Comparison of ENCODE assay signal across 8 mouse cellular contexts in the genomic region with DNA sequence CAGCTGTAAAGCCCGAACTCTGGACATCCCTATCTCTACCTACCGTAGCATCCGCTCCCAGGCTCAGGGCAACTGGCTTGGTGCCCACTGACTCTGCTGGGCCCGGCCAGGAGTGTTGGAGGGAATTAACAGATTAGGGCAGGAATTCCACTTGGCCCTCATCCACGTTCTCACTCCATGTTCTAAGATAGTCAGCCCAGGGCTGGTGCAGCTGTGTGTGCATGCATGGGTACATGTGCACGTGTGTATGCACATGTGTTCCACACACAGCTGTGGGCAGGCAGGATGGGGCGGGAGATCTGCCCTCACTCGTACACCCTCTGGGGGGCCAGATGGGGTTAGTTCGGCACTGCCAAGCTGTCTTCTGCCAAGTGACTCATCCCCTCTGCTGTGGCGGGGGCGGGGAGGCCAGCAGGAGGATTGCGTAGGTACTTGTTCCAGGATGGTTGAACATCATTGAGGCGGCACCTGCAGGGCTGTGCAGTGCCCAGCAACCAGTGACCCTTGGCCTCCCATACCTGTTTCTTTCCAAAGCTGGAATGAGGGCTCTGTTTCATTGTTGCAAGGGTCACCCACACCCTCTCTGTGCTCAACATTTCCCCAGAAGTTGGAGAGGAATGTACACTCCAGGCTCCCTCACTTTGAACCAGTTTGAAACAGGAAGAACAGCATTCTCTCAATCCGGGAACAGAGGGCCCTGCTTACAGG. TPM values are rescaled to one million over a fixed set of nuclear protein-coding genes. Genes with fewer than 3 reads are reported as not detected.
DNase-seq lines count a peak whose midpoint lies in the region; ATAC-seq and TF ChIP-seq lines count a peak whose summit lies in the region.

No protein-coding gene starts in this region.

- H3K4me2 ChIP-seq in heart, embryonic 16.5 days (ENCODE audit: low read depth, low read length): no peak overlapping the region

- no peak for TF ChIP-seq POLR2A in small intestine, adult 2 months (IDR thresholded peaks at IDR 0.05; ENCODE audit: low read depth, low read length)

- TF ChIP-seq CTCF in small intestine, adult 2 months (IDR thresholded peaks at IDR 0.05; ENCODE audit: extremely low read depth, insufficient read length, insufficient replicate concordance, low read depth, low read length): no peak

- DNase-seq in right cerebral cortex, adult 18-20 months: peak; percentile 70
- no peak for DNase-seq in right cerebral cortex, postnatal 10 days (ENCODE audit: low spot score in 2 of 2)
- DNase-seq in cerebellum, postnatal 10 days: peak; percentile 66 to 78
- DNase-seq in layer of hippocampus, postnatal 36 days: peak; percentile 55 to 62
- no peak for DNase-seq in thymus, postnatal 14 days

- no peak overlapping the region for H3K4me3 ChIP-seq in heart, embryonic 16.5 days (ENCODE audit: low read length)
- 0 out of 2 replicates have a peak overlapping the region, but pooled peaks have one; percentile 7 for H3K4me3 ChIP-seq in small intestine, adult 2 months (ENCODE audit: low read depth, low read length)

- H3K9me3 ChIP-seq in heart, embryonic 16.5 days (replicated peaks; ENCODE audit: control insufficient read depth, low read length): no peaks in the 10 kb centered on the region

- H3K36me3 ChIP-seq in heart, embryonic 16.5 days (ENCODE audit: control insufficient read depth, insufficient read depth): no peaks in the 10 kb centered on the region
- no peaks in the 10 kb centered on the region for H3K36me3 ChIP-seq in small intestine, adult 2 months (ENCODE audit: control insufficient read depth, insufficient read depth, low read length)

- ATAC-seq in heart, embryonic 16.5 days (replicated peaks; ENCODE audit: extremely low read depth, insufficient read depth, low FRiP score): peak; percentile 84
- ATAC-seq in erythroblast, adult 5-6 weeks (replicated peaks; ENCODE audit: low FRiP score, poor library complexity, severe bottlenecking): no peak

- H3K27ac ChIP-seq in heart, embryonic 16.5 days (ENCODE audit: low read length): peak overlapping the region; percentile 75
- H3K27ac ChIP-seq in small intestine, adult 2 months (ENCODE audit: insufficient read depth, low read depth, low read length): peak overlapping the region; percentile 54

- peaks cover 26% of the 10 kb centered on the region for H3K27me3 ChIP-seq in heart, embryonic 16.5 days (ENCODE audit: control insufficient read depth, insufficient read depth, low read length)
- H3K27me3 ChIP-seq in small intestine, adult 2 months (ENCODE audit: control insufficient read depth, insufficient read depth, low read length): peaks cover 12% of the 10 kb centered on the region

- no peak overlapping the region for H3K9ac ChIP-seq in heart, embryonic 16.5 days (ENCODE audit: low read length)

- WGBS in heart, embryonic 16.5 days: 35% methylated on average over 14 of the region's 14 CpGs
- 21% methylated on average over 14 of the region's 14 CpGs for WGBS in small intestine, adult 2 months

- H3K4me1 ChIP-seq in heart, embryonic 16.5 days (ENCODE audit: control insufficient read depth, insufficient read depth, low read length): peaks cover 47% of the 10 kb centered on the region
- H3K4me1 ChIP-seq in small intestine, adult 2 months (ENCODE audit: control insufficient read depth, insufficient read depth, insufficient read length, low read length): peaks cover 31% of the 10 kb centered on the region

RNA-seq across cellular contexts. Expression of a gene that starts 2.6 kb away (rescaled TPM):
- polyA plus RNA-seq in heart, embryonic 16.5 days (2015; fragmentation: Nextera tagmentation; extraction: Ambion mirVana): 1.9 and 2.3 TPM in 2 replicates
- total RNA-seq in layer of hippocampus, postnatal 36 days (2021): 1 to 10 TPM; 2.4 to 2.5 TPM
- polyA plus RNA-seq in small intestine, adult 2 months (2012; rRNA removed): 1.1 and 1.6 TPM in 2 replicates
- total RNA-seq in erythroblast, adult 5-6 weeks (2015; ENCODE audit: low replicate concordance): not detected in 2 replicates
- total RNA-seq in erythroblast, adult 5-6 weeks (2017; ENCODE audit: low replicate concordance): not detected in 2 replicates

RNA-seq across cellular contexts. Expression of a gene that starts 12.1 kb away (rescaled TPM):
- polyA plus RNA-seq in heart, embryonic 16.5 days (2015; fragmentation: Nextera tagmentation; extraction: Ambion mirVana): 0.08 and 0.14 TPM in 2 replicates
- total RNA-seq in layer of hippocampus, postnatal 36 days (2021): 1 to 10 TPM; 5.7 to 7.9 TPM
- 0.08 TPM in 1 of 2 replicates, not detected in the other for polyA plus RNA-seq in small intestine, adult 2 months (2012; rRNA removed)
- not detected in 2 replicates for total RNA-seq in erythroblast, adult 5-6 weeks (2015; ENCODE audit: low replicate concordance)
- not detected in 2 replicates for total RNA-seq in erythroblast, adult 5-6 weeks (2017; ENCODE audit: low replicate concordance)

Comparison
In these comparisons a context has a peak if more than half of its experiments do, and no peak if none do; other contexts are left out.
1. DNase-seq: peak in right cerebral cortex, adult 18-20 months (single experiment), cerebellum, postnatal 10 days (2 of 2) and layer of hippocampus, postnatal 36 days (2 of 2); none in right cerebral cortex, postnatal 10 days (0 of 2) and thymus, postnatal 14 days (single experiment).
2. RNA of a gene that starts 12.1 kb away (total RNA-seq): 5.7 to 7.9 TPM in layer of hippocampus, postnatal 36 days; not detected in erythroblast, adult 5-6 weeks; every median in the first group is over 4 times any median in the second.